Mouse (Mus musculus): Measurements from ENCODE around the gene Eln. TPM values are rescaled to one million over a fixed set of nuclear protein-coding genes. Genes with fewer than 3 reads are reported as not detected.

Gene Eln
- polyA plus RNA-seq, 1 experiment from 2014 or later: 3.8 TPM

GRCm38 (mm10) chr5:134688086-134688717, 58.9 kb downstream of the Eln start, which contains the start of gene Limk1:
Gene Limk1, minus strand, starts transcription at chr5:134688598.
- DNase-seq (ENCODE audit: low spot score) (no peak), ATAC-seq (ENCODE audit: insufficient number of reproducible peaks, low FRiP score, low TSS enrichment, low read depth) (peak; percentile 2; the same call in 1 of the 2 replicates)
- H3K36me3 ChIP-seq (ENCODE audit: control insufficient read depth, insufficient read depth, low read length): no peaks in the 10 kb centered on the region
- no peak within 1 kb of the TSS; the same call in 1 of the 2 replicates for H3K27ac ChIP-seq (replicated peaks; ENCODE audit: low read depth, low read length)
- H3K9ac ChIP-seq (ENCODE audit: low read length): peak within 1 kb of the TSS; percentile 67
- no peaks in the 10 kb centered on the region for H3K9me3 ChIP-seq (ENCODE audit: control insufficient read depth, low read length)
- H3K27me3 ChIP-seq (ENCODE audit: control insufficient read depth, insufficient read depth, low read length): no peaks in the 10 kb centered on the region
- H3K4me3 ChIP-seq (ENCODE audit: low read depth, low read length): peak within 1 kb of the TSS; percentile 67
- H3K4me1 ChIP-seq (ENCODE audit: control insufficient read depth, insufficient read depth, low read length): 0 out of 2 replicates have a peak, but pooled peaks cover 5% of the 10 kb centered on the region
- peak within 1 kb of the TSS; percentile 87 for H3K4me2 ChIP-seq (ENCODE audit: low read depth, severe bottlenecking)
- WGBS: under 1% methylated on average over 39 of the region's 69 CpGs

GRCm38 (mm10) chr5:134687187-134687586, 59.9 kb downstream of the Eln start:
- WGBS: 86% methylated on average over 1 of the region's 1 CpGs
- no peaks in the 10 kb centered on the region for H3K9me3 ChIP-seq (ENCODE audit: control insufficient read depth, low read length)
- peak overlapping the region; percentile 87 for H3K4me2 ChIP-seq (ENCODE audit: low read depth, severe bottlenecking)
- H3K27ac ChIP-seq (replicated peaks; ENCODE audit: low read depth, low read length): no peak overlapping the region
- H3K27me3 ChIP-seq (ENCODE audit: control insufficient read depth, insufficient read depth, low read length): no peaks in the 10 kb centered on the region
- no peak overlapping the region for H3K9ac ChIP-seq (ENCODE audit: low read length)
- H3K4me3 ChIP-seq (ENCODE audit: low read depth, low read length): peak overlapping the region; percentile 67
- H3K4me1 ChIP-seq (ENCODE audit: control insufficient read depth, insufficient read depth, low read length): 0 out of 2 replicates have a peak, but pooled peaks cover 5% of the 10 kb centered on the region
- H3K36me3 ChIP-seq (ENCODE audit: control insufficient read depth, insufficient read depth, low read length): no peaks in the 10 kb centered on the region
- ATAC-seq (ENCODE audit: insufficient number of reproducible peaks, low FRiP score, low TSS enrichment, low read depth): no peak
- no peak for DNase-seq (ENCODE audit: low spot score)

- no peaks in the 10 kb centered on the region for H3K9me3 ChIP-seq (ENCODE audit: control insufficient read depth, low read length)
- no peak overlapping the region for H3K9ac ChIP-seq (ENCODE audit: low read length)
- 0 out of 2 replicates have a peak, but pooled peaks cover 5% of the 10 kb centered on the region for H3K4me1 ChIP-seq (ENCODE audit: control insufficient read depth, insufficient read depth, low read length)
- no peak overlapping the region for H3K4me2 ChIP-seq (ENCODE audit: low read depth, severe bottlenecking)
- ATAC-seq (ENCODE audit: insufficient number of reproducible peaks, low FRiP score, low TSS enrichment, low read depth): no peak
- 86% methylated on average over 6 of the region's 6 CpGs for WGBS
- no peaks in the 10 kb centered on the region for H3K36me3 ChIP-seq (ENCODE audit: control insufficient read depth, insufficient read depth, low read length)
- no peak overlapping the region for H3K27ac ChIP-seq (replicated peaks; ENCODE audit: low read depth, low read length)
- H3K27me3 ChIP-seq (ENCODE audit: control insufficient read depth, insufficient read depth, low read length): no peaks in the 10 kb centered on the region
- DNase-seq (ENCODE audit: low spot score): no peak
- no peak overlapping the region for H3K4me3 ChIP-seq (ENCODE audit: low read depth, low read length)
Observed at GRCm38 (mm10) chr5:134686541-134686940, 60.6 kb downstream of the Eln start.

- Histone ChIP-seq H3K4me2 (ENCODE audit: low read depth, severe bottlenecking) (no peak overlapping the region), H3K27ac (replicated peaks; ENCODE audit: low read depth, low read length) (no peak overlapping the region), H3K4me3 (ENCODE audit: low read depth, low read length) (no peak overlapping the region), H3K9ac (ENCODE audit: low read length) (no peak overlapping the region), H3K36me3 (ENCODE audit: control insufficient read depth, insufficient read depth, low read length) (no peaks in the 10 kb centered on the region), H3K27me3 (ENCODE audit: control insufficient read depth, insufficient read depth, low read length) (no peaks in the 10 kb centered on the region), H3K4me1 (ENCODE audit: control insufficient read depth, insufficient read depth, low read length) (0 out of 2 replicates have a peak, but pooled peaks cover 5% of the 10 kb centered on the region), H3K9me3 (ENCODE audit: control insufficient read depth, low read length) (no peaks in the 10 kb centered on the region)
- ATAC-seq (ENCODE audit: insufficient number of reproducible peaks, low FRiP score, low TSS enrichment, low read depth) (no peak), DNase-seq (ENCODE audit: low spot score) (no peak)
- 83% methylated on average over 2 of the region's 2 CpGs for WGBS
Observed at GRCm38 (mm10) chr5:134684398-134684797, 62.7 kb downstream of the Eln start.

GRCm38 (mm10) chr5:134683813-134684212, 63.3 kb downstream of the Eln start:
- DNase-seq (ENCODE audit: low spot score) (no peak), ATAC-seq (ENCODE audit: insufficient number of reproducible peaks, low FRiP score, low TSS enrichment, low read depth) (no peak)
- Histone ChIP-seq H3K4me2 (ENCODE audit: low read depth, severe bottlenecking) (no peak overlapping the region), H3K27me3 (ENCODE audit: control insufficient read depth, insufficient read depth, low read length) (no peaks in the 10 kb centered on the region), H3K9ac (ENCODE audit: low read length) (no peak overlapping the region), H3K9me3 (ENCODE audit: control insufficient read depth, low read length) (no peaks in the 10 kb centered on the region), H3K36me3 (ENCODE audit: control insufficient read depth, insufficient read depth, low read length) (no peaks in the 10 kb centered on the region), H3K4me1 (ENCODE audit: control insufficient read depth, insufficient read depth, low read length) (0 out of 2 replicates have a peak, but pooled peaks cover 5% of the 10 kb centered on the region), H3K4me3 (ENCODE audit: low read depth, low read length) (no peak overlapping the region), H3K27ac (replicated peaks; ENCODE audit: low read depth, low read length) (no peak overlapping the region)
- WGBS: 46% methylated on average over 2 of the region's 2 CpGs

GRCm38 (mm10) chr5:134680238-134680637, 66.9 kb downstream of the Eln start:
- no peak for DNase-seq (ENCODE audit: low spot score)
- H3K4me1 ChIP-seq (ENCODE audit: control insufficient read depth, insufficient read depth, low read length): peaks cover 16% of the 10 kb centered on the region
- H3K36me3 ChIP-seq (ENCODE audit: control insufficient read depth, insufficient read depth, low read length): no peaks in the 10 kb centered on the region
- H3K9me3 ChIP-seq (ENCODE audit: control insufficient read depth, low read length): no peaks in the 10 kb centered on the region
- ATAC-seq (ENCODE audit: insufficient number of reproducible peaks, low FRiP score, low TSS enrichment, low read depth): no peak
- H3K27me3 ChIP-seq (ENCODE audit: control insufficient read depth, insufficient read depth, low read length): no peaks in the 10 kb centered on the region
- no peak overlapping the region for H3K4me3 ChIP-seq (ENCODE audit: low read depth, low read length)
- H3K9ac ChIP-seq (ENCODE audit: low read length): no peak overlapping the region
- WGBS: 80% methylated on average over 12 of the region's 12 CpGs
- no peak overlapping the region for H3K4me2 ChIP-seq (ENCODE audit: low read depth, severe bottlenecking)
- no peak overlapping the region for H3K27ac ChIP-seq (replicated peaks; ENCODE audit: low read depth, low read length)

GRCm38 (mm10) chr5:134678827-134679546, 68.1 kb downstream of the Eln start:
- Histone ChIP-seq H3K27ac (replicated peaks; ENCODE audit: low read depth, low read length) (no peak overlapping the region), H3K4me3 (ENCODE audit: low read depth, low read length) (no peak overlapping the region), H3K9me3 (ENCODE audit: control insufficient read depth, low read length) (no peaks in the 10 kb centered on the region), H3K36me3 (ENCODE audit: control insufficient read depth, insufficient read depth, low read length) (no peaks in the 10 kb centered on the region), H3K4me1 (ENCODE audit: control insufficient read depth, insufficient read depth, low read length) (peaks cover 16% of the 10 kb centered on the region), H3K27me3 (ENCODE audit: control insufficient read depth, insufficient read depth, low read length) (no peaks in the 10 kb centered on the region), H3K4me2 (ENCODE audit: low read depth, severe bottlenecking) (no peak overlapping the region), H3K9ac (ENCODE audit: low read length) (no peak overlapping the region)
- no peak for ATAC-seq (ENCODE audit: insufficient number of reproducible peaks, low FRiP score, low TSS enrichment, low read depth)
- WGBS: 59% methylated on average over 8 of the region's 8 CpGs
- DNase-seq (ENCODE audit: low spot score): no peak

GRCm38 (mm10) chr5:134678031-134678430, 69.1 kb downstream of the Eln start:
- Histone ChIP-seq H3K4me3 (ENCODE audit: low read depth, low read length) (no peak overlapping the region), H3K4me1 (ENCODE audit: control insufficient read depth, insufficient read depth, low read length) (peaks cover 16% of the 10 kb centered on the region), H3K4me2 (ENCODE audit: low read depth, severe bottlenecking) (no peak overlapping the region), H3K9me3 (ENCODE audit: control insufficient read depth, low read length) (no peaks in the 10 kb centered on the region), H3K9ac (ENCODE audit: low read length) (no peak overlapping the region), H3K27me3 (ENCODE audit: control insufficient read depth, insufficient read depth, low read length) (no peaks in the 10 kb centered on the region), H3K27ac (replicated peaks; ENCODE audit: low read depth, low read length) (no peak overlapping the region), H3K36me3 (ENCODE audit: control insufficient read depth, insufficient read depth, low read length) (no peaks in the 10 kb centered on the region)
- ATAC-seq (ENCODE audit: insufficient number of reproducible peaks, low FRiP score, low TSS enrichment, low read depth) (no peak), DNase-seq (ENCODE audit: low spot score) (no peak)
- WGBS: 80% methylated on average over 3 of the region's 3 CpGs

Measured in limb, embryonic 11.5 days (tissue).